Mouse (Mus musculus) liver, embryonic 14.5 days (tissue): ENCODE results near the gene Ciapin1. TPM values are rescaled to one million over a fixed set of nuclear protein-coding genes. Genes with fewer than 3 reads are reported as not detected.
"Not testable (repeated sequence)": the region's sequence is repeated elsewhere in the genome, so short reads cannot be mapped to it uniquely, and the experiment has no call there.

Experiments used
- ATAC-seq: fragments of 200-750 bp; cut with Nextera tagmentation; 2 replicates; pipeline ENCODE4 v1.8.0; 2017; ENCODE audit warnings: moderate number of reproducible peaks, mild to moderate bottlenecking, moderate library complexity; ENCODE audit not compliant: insufficient read depth
- DNase-seq, 3 experiments: peaks; one replicate each; pipeline ENCODE4 v3.0.0-alpha.2; 2012 to 2013; ENCODE audit warnings: low read depth in 3 of 3, low spot score in 3 of 3
- H3K27ac ChIP-seq: fragments of 300-500 bp; sonication (generic); 2 replicates; pipeline ENCODE4 v1.5.1; 2014; ENCODE audit warnings: moderate library complexity, mild to moderate bottlenecking, control low read depth, inconsistent platforms
- H3K27me3 ChIP-seq: fragments of 300-500 bp; sonication (generic); 2 replicates; pipeline ENCODE4 v1.6.1; 2014; ENCODE audit warnings: mild to moderate bottlenecking, low read length, moderate library complexity; ENCODE audit not compliant: control insufficient read depth, insufficient read depth
- H3K36me3 ChIP-seq: fragments of 300-500 bp; sonication (generic); replicated peaks from 2 replicates; pipeline ENCODE4 v1.6.1; 2014; ENCODE audit warnings: low read depth; ENCODE audit not compliant: control insufficient read depth, insufficient read depth
- H3K4me1 ChIP-seq, 2 experiments: fragments of 200-500 bp in 1 of 2; fragments of 300-500 bp in 1 of 2; sonication (generic) in 1 of 2; replicated peaks; 2 replicates each; pipeline ENCODE4 v1.6.1; 2012 to 2014; ENCODE audit warnings: antibody characterized with exemption in 1 of 2, inconsistent platforms in 1 of 2, low read length in 1 of 2; ENCODE audit not compliant: control insufficient read depth in 2 of 2, insufficient read depth in 2 of 2
- H3K4me2 ChIP-seq: fragments of 300-500 bp; sonication (generic); 2 replicates; pipeline ENCODE4 v1.6.1; 2014; ENCODE audit warnings: low read depth, mild to moderate bottlenecking, control low read depth, moderate library complexity
- H3K4me3 ChIP-seq, 2 experiments: fragments of 200-500 bp in 1 of 2; fragments of 300-500 bp in 1 of 2; sonication (generic) in 1 of 2; 2 replicates each; pipeline ENCODE4 v1.5.1; 2012 to 2014; ENCODE audit warnings: low read depth in 2 of 2, low read length in 2 of 2, mild to moderate bottlenecking in 2 of 2, control low read depth in 1 of 2, inconsistent platforms in 1 of 2, moderate library complexity in 1 of 2; ENCODE audit not compliant: insufficient read depth in 1 of 2
- H3K9ac ChIP-seq: fragments of 300-500 bp; sonication (generic); replicated peaks from 2 replicates; pipeline ENCODE4 v1.6.1; 2014; ENCODE audit warnings: mild to moderate bottlenecking, control low read depth, moderate library complexity
- H3K9me3 ChIP-seq: fragments of 300-500 bp; sonication (generic); 2 replicates; pipeline ENCODE4 v1.6.1; 2016; ENCODE audit warnings: low read length, mixed read lengths; ENCODE audit not compliant: control insufficient read depth
- CTCF ChIP-seq: IDR thresholded peaks from 2 replicates; pipeline ENCODE4 v1.5.1; 2016; ENCODE audit warnings: antibody characterized with exemption, low read depth, control low read depth
- EP300 ChIP-seq: IDR thresholded peaks from 2 replicates; pipeline ENCODE4 v1.6.1; 2016; ENCODE audit warnings: antibody characterized with exemption, low read depth
- WGBS: fragments of 180-500 bp; shearing (Covaris S2); extraction: QIAGEN DNeasy Blood & Tissue Kit; methylation state at CpG from one replicate; pipeline ENCODE4 v1.1.7; 2014; ENCODE audit not compliant: insufficient replicate concordance; 5-methylcytosine and 5-hydroxymethylcytosine counted together
- polyA plus RNA-seq, 2 experiments: library from polyadenylated mRNA; depleted of rRNA in 1 of 2; stranded (reverse) in 1 of 2; unstranded in 1 of 2; fragments of >200 nt; fragmentation: Nextera tagmentation in 1 of 2; extraction: Ambion mirVana in 1 of 2; gene quantifications; 2 replicates each; pipeline versions ENCODE4 v1.2.1 to v1.2.3; 2012 to 2014

Gene Ciapin1
- polyA plus RNA-seq, 2 experiments = 23.7 to 38.4 TPM

- Histone ChIP-seq H3K27ac (no peak overlapping the region), H3K36me3 (peaks cover 29% of the 10 kb centered on the region), H3K4me3 (peak overlapping the region in 1 of 2 experiments; percentile 85; a peak in 2 of 4 replicates), H3K4me1 (peaks cover 3 to 4% of the 10 kb centered on the region in 2 experiments), H3K9me3 (no peaks in the 10 kb centered on the region), H3K9ac (no peak overlapping the region; the same call in 1 of the 2 replicates), H3K4me2 (peak overlapping the region; percentile 20; the same call in 1 of the 2 replicates), H3K27me3 (no peaks in the 10 kb centered on the region)
- DNase-seq (no peak), ATAC-seq (no peak)
- 27% methylated on average over 5 of the region's 5 CpGs for WGBS
- no peak for TF ChIP-seq EP300
- no peak for TF ChIP-seq CTCF
Observed at GRCm38 (mm10) chr8:94857011-94857345, 18.8 kb upstream of the Ciapin1 start.

GRCm38 (mm10) chr8:94854761-94855160, 16.6 kb upstream of the Ciapin1 start:
- WGBS = 79% methylated on average over 11 of the region's 11 CpGs
- ATAC-seq, H3K4me3 ChIP-seq, H3K4me1 ChIP-seq, H3K27me3 ChIP-seq, H3K9me3 ChIP-seq, H3K27ac ChIP-seq, DNase-seq, H3K9ac ChIP-seq, H3K4me2 ChIP-seq: not testable (repeated sequence)
- H3K36me3 ChIP-seq = peaks cover 28% of the 10 kb centered on the region

- H3K27me3 ChIP-seq = no peaks in the 10 kb centered on the region
- H3K4me3 ChIP-seq = no peak overlapping the region
- no peaks in the 10 kb centered on the region for H3K9me3 ChIP-seq
- WGBS = 81% methylated on average over 5 of the region's 5 CpGs
- DNase-seq = no peak
- H3K4me2 ChIP-seq = no peak overlapping the region
- H3K36me3 ChIP-seq = peaks cover 40% of the 10 kb centered on the region
- no peak for ATAC-seq
- TF ChIP-seq EP300 (no peak), CTCF (no peak)
- no peaks in the 10 kb centered on the region for H3K4me1 ChIP-seq
- H3K9ac ChIP-seq = no peak overlapping the region
- H3K27ac ChIP-seq = no peak overlapping the region
Observed at GRCm38 (mm10) chr8:94850049-94850448, 11.9 kb upstream of the Ciapin1 start.

- no peak for DNase-seq
- H3K4me1 ChIP-seq = peaks cover 7 to 8% of the 10 kb centered on the region in 2 experiments; a peak in 3 of 4 replicates
- no peak overlapping the region for H3K4me2 ChIP-seq
- no peaks in the 10 kb centered on the region for H3K27me3 ChIP-seq
- no peak overlapping the region for H3K4me3 ChIP-seq
- TF ChIP-seq CTCF = no peak; the same call in 1 of the 2 replicates
- TF ChIP-seq EP300 = no peak
- no peak overlapping the region for H3K9ac ChIP-seq
- no peak for ATAC-seq
- WGBS = 49% methylated on average over 2 of the region's 2 CpGs
- peaks cover 14% of the 10 kb centered on the region for H3K36me3 ChIP-seq
- no peaks in the 10 kb centered on the region for H3K9me3 ChIP-seq
- H3K27ac ChIP-seq = no peak overlapping the region
Observed at GRCm38 (mm10) chr8:94841183-94841582, 3.0 kb upstream of the Ciapin1 start.

GRCm38 (mm10) chr8:94838600-94838999, 442 bp upstream of the Ciapin1 start:
- peak overlapping the region; percentile 91 to 97 for H3K4me3 ChIP-seq
- under 1% methylated on average over 24 of the region's 24 CpGs for WGBS
- H3K4me2 ChIP-seq = peak overlapping the region; percentile 84
- peak overlapping the region; percentile 85 for H3K9ac ChIP-seq
- peaks cover 7 to 12% of the 10 kb centered on the region in 2 experiments; a peak in 3 of 4 replicates for H3K4me1 ChIP-seq
- no peaks in the 10 kb centered on the region for H3K36me3 ChIP-seq
- peak in 1 of 3 experiments; percentile 49 for DNase-seq
- peak overlapping the region; percentile 64 for H3K27ac ChIP-seq
- TF ChIP-seq EP300 = no peak
- no peak; the same call in 1 of the 2 replicates for TF ChIP-seq CTCF
- peak; percentile 71 for ATAC-seq
- no peaks in the 10 kb centered on the region for H3K27me3 ChIP-seq
- H3K9me3 ChIP-seq = no peaks in the 10 kb centered on the region
